Mouse (Mus musculus): Measurements from ENCODE around the gene Nhlrc2.

The Nhlrc2 gene

GRCm38 (mm10) chr19:56621876-56622275 is 73.8 kb downstream of the Nhlrc2 start:
- no peak for DNase-seq (ENCODE audit: low spot score in 2 of 2)

GRCm38 (mm10) chr19:56627881-56628472 is 79.9 kb downstream of the Nhlrc2 start:
- no peak for DNase-seq (ENCODE audit: low spot score in 2 of 2)

- no peak for DNase-seq (ENCODE audit: low spot score in 2 of 2)
These were observed 81.6 kb downstream of the Nhlrc2 start for GRCm38 (mm10) chr19:56629647-56630046.

- DNase-seq (ENCODE audit: low spot score in 2 of 2): no peak
These were observed 83.0 kb downstream of the Nhlrc2 start for GRCm38 (mm10) chr19:56631017-56631416.

GRCm38 (mm10) chr19:56631451-56631901 is 83.4 kb downstream of the Nhlrc2 start:
- no peak for DNase-seq (ENCODE audit: low spot score in 2 of 2)

- DNase-seq (ENCODE audit: low spot score in 2 of 2): peak in 1 of 2 experiments; percentile 41
These were observed 89.1 kb downstream of the Nhlrc2 start for GRCm38 (mm10) chr19:56637035-56637683.

GRCm38 (mm10) chr19:56637684-56638049 is 89.6 kb downstream of the Nhlrc2 start:
- no peak for DNase-seq (ENCODE audit: low spot score in 2 of 2)

GRCm38 (mm10) chr19:56647451-56648120 is 99.5 kb downstream of the Nhlrc2 start:
- peak in 1 of 2 experiments; percentile 28 for DNase-seq (ENCODE audit: low spot score in 2 of 2)

- no peak for DNase-seq (ENCODE audit: low spot score in 2 of 2)
These were observed 103.2 kb downstream of the Nhlrc2 start for GRCm38 (mm10) chr19:56651262-56651661.

GRCm38 (mm10) chr19:56652034-56652962 is 104.2 kb downstream of the Nhlrc2 start:
- DNase-seq (ENCODE audit: low spot score in 2 of 2): no peak

Data from frontal cortex, postnatal 14 days (tissue).